Mouse (Mus musculus): ENCODE measurements at regions not wholly inside any gene's neighbourhood (a gene's known extent, or its start where the extent isn't known, plus 50 kb on each side); places are given as distances from the start of the nearest gene placed in this dataset.

DNA sequence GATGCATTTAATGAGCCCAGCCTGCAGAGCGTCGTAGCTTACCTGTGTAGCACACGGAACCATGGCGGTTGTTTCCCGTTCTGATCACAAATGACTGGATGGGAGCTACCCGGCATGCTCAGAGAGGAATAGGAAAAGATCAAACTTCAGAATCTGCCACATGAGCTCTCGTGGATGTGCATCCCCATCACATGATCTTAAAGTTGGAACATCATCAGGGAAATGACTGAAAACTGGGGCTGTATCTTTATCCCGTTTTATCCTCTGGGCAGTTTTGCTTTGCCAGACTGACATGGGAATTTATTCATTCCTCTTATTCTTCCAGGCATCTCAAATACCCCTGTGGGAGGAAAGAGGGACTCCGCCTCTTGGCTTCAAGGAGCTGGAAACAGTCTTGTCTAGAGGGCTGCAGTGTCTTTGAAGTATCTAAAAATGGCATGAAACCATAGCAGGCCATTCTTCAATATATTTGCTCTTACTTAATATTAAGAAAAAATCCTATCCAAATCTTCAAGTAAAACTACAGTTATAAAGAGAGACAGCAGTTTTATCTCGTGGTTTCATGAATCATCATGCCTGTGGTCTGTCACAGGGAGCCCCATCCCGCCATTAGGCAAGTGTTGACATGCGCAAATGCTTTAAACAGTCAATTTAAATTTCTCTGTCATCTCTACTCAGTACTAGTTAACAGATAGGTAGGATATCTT, 339.4 kb downstream of the Foxo1 start:
- no peak for DNase-seq (ENCODE audit: low read depth, low spot score)

DNA sequence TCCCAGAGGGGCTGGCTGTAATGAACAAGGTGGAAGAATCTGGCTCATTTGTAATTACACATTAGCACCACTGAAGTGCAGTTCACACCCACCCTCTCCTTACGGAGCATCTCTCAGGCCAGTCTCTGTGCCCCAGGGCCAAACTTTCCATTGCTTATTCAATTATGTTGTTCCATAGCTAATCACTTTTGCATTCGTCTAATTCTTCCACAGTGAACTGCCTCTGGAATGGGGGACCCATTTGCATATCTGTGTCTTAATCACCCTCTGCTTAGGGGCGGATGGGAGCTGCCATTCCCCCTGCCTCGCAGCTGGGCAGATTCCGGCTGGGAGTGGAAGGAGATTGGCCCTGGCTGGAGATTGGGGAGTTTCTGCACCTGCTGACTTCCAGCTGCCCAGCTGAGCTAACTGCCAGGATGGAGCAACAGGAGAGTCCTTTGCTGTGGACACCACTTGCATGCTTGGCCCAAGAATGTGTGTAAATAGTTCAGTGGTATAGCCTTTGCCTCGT, 337.2 kb downstream of the Foxo1 start:
- no peak for DNase-seq (ENCODE audit: low read depth, low spot score)

DNA sequence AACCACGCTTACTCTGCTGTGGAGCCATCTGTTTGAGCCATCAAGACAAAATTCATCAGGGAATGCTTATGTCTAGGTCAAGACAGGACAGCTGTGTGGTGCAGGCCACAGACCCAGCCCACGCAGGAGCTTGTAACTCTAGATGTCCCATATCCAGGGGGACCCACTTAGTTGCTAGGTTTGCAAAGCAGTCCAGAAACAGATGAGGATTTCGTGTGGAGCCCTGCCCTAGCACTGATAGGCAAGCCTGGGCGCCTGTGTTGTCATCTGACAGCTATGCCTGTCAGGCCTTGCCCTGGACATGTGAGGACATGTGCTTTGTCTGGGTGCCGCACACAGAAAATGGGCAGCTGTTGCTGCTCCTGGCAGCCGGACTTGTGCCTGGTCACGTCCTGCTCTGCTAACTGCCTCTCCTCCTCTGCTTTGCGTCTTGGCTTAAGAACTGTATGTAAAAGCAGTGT, 335.1 kb downstream of the Foxo1 start:
- DNase-seq (ENCODE audit: low read depth, low spot score): no peak

DNA sequence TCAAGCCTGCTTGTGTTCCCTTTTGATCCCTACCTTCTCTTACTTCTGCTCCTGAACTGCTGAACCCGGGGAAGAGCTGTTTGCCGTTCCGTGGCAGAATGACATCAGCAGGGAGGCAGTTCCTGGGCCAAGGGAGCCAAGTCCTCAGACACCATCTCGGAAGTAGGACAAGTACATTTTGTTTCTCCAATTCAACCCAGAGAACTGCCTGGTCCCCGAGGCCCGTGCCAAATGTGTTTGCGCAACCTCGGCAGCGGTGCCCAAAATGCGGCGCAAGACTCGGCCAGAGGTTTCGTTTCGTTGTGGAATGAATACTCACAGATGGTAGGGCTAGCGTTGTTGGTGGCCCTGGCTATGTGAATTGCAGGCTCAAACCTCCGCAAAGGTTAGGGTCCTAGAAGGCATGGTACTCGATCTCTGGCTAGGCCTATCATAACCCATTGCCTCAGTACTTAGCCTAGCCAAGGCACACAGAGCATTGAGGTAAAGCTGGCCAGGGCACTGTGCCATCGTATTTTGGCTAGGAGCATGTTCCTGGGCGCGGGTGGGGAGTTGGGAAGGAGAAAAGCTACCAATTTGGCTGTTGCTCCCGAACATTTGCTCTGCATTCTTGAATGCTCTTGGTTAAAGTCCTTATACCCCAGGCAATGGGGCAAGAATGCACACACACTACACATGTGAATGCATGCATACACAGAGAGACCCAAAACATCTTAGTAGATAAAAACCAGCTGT, 333.0 kb downstream of the Foxo1 start:
- DNase-seq (ENCODE audit: low read depth, low spot score): peak; percentile 94

DNA sequence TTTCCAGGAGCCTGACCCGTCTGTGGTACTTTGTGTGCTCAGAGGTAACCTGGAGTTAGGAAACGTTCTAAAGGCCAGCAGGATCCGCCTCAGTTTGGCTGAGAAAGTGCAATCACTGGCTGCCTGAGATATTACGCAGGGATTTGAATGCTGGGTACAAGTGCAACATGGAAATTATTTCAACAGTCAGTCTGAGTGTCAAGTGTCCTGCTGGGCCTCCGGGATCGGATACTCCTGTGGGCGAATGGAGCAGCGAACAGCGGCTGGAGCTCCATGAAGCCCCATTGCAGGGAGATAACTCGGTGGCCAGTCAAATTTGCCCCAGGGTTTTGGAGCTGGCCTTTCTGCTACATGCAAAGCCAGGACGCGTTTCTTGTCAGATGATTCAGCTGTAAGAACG, 332.4 kb downstream of the Foxo1 start:
- no peak for DNase-seq (ENCODE audit: low read depth, low spot score)

DNA sequence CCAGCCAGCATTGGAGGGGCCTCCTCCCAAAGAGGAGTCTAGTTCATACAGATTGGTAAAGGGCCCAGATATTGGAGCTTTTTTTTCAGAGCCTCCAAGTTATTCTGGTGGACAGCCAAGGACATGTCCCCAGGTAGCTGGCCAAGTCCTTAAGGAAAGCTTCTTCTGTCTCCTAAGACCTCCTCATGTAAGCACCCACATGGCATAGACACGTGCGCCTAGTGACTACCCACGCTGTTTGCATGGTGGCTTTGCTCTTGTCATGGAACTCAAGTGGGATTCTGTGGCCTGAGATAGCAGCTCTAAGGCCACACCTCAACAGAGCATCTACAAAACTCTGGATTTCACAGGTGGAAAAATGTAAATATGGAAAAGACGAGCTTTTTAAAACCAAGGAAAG, 332.0 kb downstream of the Foxo1 start:
- DNase-seq (ENCODE audit: low read depth, low spot score): no peak

DNA sequence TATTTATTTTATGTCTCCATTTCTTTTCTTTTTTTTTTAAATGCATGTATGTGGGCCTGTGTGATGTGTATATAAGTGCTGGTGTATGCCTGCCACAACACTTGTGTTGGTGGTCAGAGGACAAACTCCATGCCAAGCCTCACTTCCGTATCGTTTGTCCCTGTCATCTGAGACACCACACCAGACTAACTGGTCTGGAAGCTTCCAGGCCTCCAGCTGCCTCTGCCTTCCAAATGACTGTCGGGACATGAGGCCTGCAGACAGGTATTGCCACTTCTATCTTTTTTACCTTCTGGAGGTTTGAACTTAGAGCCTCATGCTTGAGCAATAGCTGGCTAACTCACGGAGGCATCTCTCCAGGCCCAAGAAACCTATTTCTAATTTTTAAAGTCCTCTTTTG, 318.3 kb downstream of the Foxo1 start:
- no peak for DNase-seq (ENCODE audit: low read depth, low spot score)

DNA sequence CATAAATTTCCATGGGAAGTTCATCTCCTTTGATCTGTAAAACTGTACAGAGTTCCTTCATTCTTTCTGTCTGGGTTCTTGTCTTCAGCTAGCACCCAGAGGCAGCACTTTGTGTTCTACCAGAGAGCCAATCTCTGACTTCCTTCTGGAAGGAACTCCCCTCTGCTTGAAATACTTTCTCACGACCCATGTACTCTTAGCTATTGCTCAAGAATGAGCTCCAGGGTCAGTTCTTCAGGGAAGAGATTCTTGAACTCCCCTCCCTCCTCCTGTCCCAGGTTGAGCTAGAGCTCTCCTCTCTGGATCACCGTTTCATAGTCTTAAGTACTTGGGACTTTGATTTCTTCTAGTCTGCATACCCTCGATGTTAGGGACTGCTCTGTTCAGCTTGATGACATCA, 311.8 kb downstream of the Foxo1 start:
- DNase-seq (ENCODE audit: low read depth, low spot score): no peak

DNA sequence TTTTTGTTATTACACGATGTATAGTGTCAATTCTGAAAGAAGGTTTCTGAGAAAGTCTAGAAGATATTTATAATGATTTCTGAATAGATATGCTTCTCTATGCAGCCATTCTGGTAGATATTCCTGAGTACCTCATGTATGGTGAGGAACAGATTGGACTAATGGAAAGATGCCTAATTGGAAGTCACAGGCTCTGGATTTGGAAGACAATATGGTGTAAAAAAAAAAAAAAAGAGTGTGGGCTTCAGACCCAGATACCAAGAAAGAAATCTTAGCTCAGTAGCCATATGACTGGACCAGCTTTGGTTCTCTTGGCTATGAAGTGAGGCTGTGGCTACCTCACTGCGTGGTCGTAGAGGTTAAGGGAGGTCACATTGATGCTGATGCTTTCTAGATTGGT, 311.0 kb downstream of the Foxo1 start:
- peak; percentile 91 for DNase-seq (ENCODE audit: low read depth, low spot score)

DNA sequence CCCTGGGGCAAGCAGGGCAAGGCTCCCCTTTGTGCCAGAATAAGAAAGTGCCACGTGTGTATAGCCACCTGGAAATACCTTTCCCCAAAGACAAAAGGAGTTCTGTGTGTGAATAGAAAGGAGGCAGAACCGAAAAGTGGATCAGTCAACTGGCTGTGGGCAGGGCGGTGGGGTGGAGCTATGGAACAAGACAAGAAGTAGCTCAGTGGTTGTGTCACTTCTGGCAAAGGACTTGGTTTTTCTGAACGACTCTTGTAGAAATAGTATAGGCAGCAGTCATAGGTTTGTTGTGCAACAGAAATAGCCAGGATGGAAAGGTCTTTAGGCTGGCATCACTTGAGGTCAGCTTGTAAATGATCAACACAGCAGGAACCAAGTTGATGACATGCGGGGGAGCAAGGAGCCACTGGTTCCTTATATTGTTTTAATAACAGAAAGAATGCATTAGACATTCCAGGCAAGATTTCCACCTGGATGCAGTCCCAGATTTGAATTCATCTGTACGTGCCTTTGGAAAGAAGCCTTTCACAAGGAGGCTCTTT, 308.6 kb downstream of the Foxo1 start:
- peak; percentile 46 for DNase-seq (ENCODE audit: low read depth, low spot score)

DNA sequence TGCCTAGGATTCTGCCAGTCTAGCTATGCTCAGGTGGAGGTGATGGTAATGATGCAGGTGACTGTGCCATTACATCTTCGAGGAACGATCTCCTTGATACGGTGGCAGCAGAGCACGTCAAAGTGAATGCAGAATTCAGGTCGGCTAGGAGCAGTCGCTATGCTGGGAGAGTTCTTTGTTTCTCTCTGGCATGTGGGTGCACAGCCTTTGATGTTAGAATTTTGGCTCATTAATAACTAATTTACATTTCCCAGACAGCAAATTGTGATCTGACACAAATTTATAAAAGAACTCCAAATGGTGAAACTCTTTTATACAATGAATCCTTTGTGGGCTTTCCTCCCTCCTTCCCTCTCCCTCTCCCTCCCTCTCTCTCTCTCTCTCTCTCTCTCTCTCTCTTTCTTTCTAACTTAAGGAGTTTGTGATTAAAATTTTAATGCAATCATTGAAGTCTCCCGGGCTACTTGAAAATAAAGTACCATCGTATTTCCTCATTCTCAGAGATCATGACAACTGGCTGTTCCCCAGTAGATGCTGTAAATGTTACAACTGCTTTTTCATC, 307.2 kb downstream of the Foxo1 start:
- DNase-seq (ENCODE audit: low read depth, low spot score): peak; percentile 35

DNA sequence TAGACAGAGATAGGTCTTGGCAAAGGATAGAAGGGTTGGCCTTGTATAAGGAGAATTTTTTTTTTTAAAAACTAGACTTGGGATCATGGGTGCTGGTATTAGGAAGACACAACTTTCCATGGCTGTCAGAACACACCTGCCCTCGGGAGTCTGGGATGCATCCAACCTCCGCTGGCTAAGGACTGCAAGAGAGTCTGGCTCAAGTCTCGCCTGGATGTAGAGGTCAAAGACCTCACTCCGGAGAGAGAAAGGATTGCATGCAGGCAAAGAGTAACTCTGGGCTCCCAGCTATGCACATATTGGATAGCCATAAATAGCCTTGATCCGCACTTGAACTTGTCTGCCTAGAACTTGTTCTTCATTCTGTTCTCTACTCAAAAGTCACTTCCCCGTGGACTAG, 306.2 kb downstream of the Foxo1 start:
- DNase-seq (ENCODE audit: low read depth, low spot score): no peak

DNA sequence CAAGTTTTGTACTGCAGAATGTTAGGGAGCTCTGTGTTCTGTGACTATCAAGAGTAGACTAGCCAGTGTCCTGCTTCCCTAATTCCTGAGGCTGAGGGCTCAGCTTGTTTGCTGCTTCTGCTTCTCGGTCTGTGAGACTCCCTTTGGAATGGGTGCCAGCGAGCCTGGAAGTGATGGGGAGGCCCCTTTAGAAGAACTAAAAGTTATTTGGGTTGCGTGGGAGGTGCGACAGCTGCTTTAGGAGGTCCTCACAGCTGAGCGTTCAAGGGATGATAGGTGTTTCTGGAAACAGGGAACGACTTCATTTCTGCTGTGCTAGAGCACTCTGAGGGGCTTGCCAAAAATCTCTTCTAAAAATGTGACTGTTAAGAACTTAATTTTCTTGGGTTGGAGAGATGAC, 305.7 kb downstream of the Foxo1 start:
- peak; percentile 85 for DNase-seq (ENCODE audit: low read depth, low spot score)

DNA sequence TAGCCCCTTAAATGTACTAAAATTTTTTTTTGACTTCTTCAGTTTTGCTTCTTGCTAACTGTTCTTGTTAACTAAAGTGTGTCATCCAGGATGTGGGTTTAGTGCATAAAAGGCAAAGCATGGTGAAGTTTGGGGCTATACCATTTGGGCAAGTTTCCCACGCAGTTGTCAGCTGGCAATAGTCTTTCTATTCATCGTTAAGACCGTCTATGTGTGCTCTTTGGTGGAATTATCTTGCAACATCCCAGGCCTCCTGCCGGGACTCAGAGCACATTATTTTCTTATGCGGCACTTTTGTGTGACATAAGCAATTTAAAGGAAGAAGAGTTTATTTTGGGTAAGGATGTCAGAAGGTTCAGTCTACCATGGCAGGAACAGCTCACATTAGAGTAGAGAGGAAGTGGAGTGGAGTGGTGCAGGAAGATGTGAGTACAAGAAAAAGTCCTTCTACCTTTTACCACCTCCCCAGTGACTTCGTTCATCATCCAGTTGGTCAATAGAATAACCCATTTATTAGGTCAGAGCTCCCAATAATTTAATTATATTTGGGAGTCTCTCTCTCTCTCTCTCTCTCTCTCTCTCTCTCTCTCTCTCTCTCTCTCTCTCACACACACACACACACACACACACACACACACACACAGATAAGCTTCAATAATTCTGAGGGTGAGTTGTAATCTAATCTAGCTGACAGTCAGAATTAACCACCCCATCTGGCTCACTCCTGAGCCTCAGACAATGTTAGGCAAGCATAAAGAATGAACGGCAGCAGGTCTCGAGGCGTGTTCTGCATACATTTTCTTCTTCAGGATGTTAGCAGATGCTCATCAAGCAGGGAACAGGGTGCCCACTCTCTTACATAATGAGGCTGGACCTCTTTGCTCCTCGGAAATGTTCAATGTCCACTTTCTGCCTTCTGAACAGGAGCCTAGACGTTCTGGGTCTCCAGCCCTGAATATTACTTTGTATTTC, 304.7 kb downstream of the Foxo1 start:
- peak; percentile 26 for DNase-seq (ENCODE audit: low read depth, low spot score)

DNA sequence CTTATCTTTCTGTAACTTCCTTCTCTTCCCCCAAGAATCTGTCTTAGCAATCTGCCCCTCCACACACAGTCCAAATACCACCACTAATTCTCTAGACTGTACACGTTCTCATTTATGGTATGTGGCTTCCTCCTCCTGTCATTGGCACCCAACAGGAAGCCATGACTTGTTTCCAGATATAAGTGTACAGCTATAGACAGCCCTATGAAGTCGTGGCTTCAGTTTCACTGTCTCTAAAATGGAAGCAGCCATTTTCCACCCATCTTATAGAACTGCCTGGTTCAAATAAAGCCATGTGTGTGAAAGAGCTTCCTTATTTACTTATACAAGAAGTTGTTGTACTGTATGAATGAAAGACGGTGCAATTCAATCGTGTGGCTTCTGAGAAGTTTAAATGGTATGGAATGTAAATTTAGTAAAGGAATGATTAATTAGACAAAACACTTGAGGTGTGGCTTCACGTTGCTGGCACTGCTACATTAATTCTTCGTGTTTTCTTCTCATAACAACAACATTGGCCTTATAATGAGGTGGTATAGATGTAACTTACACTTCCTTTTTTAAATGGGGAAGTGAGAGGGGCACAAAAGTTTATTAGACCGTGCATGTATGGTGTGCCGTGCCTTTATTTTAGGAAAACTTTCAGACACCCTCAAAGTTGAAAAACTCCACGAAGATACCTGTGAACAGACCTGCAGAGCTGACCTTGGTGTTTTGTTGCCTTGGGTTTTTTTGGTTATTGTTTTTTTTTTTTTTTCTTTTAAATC, 299.7 kb downstream of the Foxo1 start:
- no peak for DNase-seq (ENCODE audit: low read depth, low spot score)

DNA sequence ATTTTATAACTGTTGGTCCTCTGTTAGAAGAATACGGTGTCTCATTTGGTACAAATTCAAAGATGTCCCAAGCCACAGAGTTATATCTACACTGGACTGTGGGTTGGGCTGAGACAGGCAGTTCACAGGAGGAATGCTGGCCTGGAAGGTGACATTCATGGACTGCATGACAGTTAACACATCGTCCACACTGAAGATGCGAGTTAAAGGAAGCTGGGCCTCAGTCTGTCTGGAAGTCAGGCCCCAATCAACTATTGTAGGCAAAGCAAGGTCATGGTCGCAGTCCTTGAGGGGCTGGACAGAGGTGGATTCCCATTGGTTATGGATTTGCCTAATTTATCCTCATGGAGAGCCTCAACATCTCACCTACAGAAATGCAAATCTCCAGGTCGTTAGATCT, 295.5 kb downstream of the Foxo1 start:
- DNase-seq (ENCODE audit: low read depth, low spot score): no peak

DNA sequence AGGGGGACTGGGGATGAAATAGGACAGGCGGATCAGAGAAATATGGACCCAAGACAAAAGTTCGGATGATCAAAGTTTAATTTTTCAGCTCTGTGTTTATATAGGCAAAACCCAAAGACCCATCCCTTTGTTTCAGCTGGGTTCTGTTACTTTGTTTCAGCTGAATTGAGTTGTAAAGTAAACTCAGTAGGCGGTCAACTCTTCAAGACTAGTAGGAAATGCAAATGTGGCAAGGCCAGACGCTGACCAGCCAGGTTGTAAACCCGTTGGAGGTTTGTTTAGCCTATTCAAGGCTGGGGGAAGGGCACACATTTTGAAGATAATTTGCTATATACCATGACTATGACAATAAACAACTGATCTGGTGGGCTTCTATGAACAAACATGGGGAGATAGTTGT, 294.7 kb downstream of the Foxo1 start:
- no peak for DNase-seq (ENCODE audit: low read depth, low spot score)

DNA sequence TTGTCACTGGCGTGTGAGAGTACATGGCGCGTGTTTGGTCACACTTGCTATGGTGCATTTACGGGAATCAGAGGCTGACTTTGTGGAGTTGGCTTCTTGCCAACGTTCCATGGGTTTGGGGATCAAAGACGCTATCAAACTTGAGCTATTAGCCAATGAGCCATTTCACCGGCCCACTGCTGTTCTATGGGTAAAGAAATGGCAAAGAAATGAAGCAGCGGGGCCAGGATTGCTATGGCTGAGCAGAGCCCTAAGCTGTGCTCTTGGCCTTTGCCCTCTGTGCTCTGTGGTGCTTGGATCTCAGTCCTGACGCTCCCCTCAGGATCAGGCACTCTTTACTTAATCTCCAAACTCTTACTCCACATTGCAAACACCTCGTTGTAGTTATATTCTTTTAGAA, 291.3 kb downstream of the Foxo1 start:
- DNase-seq (ENCODE audit: low read depth, low spot score): no peak

DNA sequence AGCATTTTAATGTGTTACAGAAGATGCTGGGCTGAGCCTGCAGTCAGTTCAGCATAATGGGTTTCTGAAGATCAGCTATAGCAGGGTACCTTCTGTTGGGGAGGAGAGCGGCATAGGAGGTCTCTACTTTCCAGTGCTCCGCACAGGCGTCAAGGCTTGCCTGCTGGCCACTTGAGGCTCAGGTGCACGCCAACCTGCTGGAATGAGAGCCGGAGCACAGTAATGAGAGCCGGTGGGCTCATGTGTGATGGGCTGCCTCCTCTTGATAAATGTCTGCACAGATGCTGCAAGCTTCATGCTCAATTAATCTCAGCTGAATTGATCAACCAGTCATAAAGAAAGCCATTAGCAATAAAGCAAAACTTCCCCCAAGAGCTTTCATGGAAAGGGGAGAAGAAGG, 290.6 kb downstream of the Foxo1 start:
- no peak for DNase-seq (ENCODE audit: low read depth, low spot score)

DNA sequence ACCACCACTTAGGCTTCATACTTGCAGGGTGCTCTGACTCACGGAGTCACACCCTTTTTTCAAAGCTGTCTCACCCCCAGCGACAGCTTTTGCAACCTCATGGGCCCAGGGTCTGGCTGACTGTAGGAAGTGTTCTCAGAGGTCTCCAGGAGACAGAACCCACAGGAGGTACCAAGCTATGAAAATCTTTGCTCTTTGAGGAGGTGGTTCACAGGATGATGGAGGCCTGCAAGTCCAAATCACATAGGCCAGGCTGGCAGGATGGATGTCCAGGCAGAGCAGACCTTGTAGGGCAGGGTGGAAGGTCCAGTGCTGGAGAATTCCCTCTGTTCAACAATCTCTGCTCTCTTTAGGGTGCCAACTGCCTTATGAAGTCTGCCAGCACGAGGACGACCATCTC, 289.2 kb downstream of the Foxo1 start:
- DNase-seq (ENCODE audit: low read depth, low spot score): no peak

DNA sequence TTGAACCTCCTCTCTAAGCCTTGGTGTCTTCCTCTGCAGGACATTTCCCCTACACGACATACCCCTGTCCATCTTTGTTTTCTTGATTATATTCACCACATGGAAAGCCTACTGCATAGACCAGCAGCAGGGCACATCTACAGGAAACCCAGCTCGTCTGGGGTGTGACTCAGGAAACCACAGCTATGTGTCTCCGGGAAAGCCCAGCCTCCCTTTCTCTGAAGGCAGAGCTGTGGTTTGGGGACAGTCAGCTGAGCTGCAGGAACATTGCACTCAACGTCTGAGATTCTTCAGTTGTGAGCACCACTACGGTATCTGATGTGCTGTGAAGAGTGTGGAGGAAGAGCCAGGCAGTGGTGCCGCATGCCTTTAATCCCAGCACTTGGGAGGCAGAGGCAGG, 286.9 kb downstream of the Foxo1 start:
- DNase-seq (ENCODE audit: low read depth, low spot score): no peak

Data from brain, adult 2 months (tissue).